Mouse (Mus musculus) embryonic facial prominence, embryonic 11.5 days (tissue): Measurements from ENCODE around the gene 4930442H23Rik. TPM values are rescaled to one million over a fixed set of nuclear protein-coding genes. Genes with fewer than 3 reads are reported as not detected.
"Not testable (repeated sequence)": the region's sequence is repeated elsewhere in the genome, so short reads cannot be mapped to it uniquely, and the experiment has no call there.

Experiments used
- ATAC-seq: fragments of 200-750 bp; cut with Nextera tagmentation; replicated peaks from 2 replicates; pipeline ENCODE4 v1.8.0; 2017; ENCODE audit warnings: low read depth; ENCODE audit not compliant: insufficient number of reproducible peaks, low FRiP score, low TSS enrichment
- DNase-seq: peaks from one replicate; pipeline ENCODE4 v3.0.0-alpha.2; 2015; ENCODE audit warnings: low spot score
- H3K27ac ChIP-seq: fragments of 300-500 bp; sonication (generic); replicated peaks from 2 replicates; pipeline ENCODE4 v1.5.1; 2014; ENCODE audit warnings: mild to moderate bottlenecking, low read depth, low read length, control low read depth
- H3K27me3 ChIP-seq: fragments of 300-500 bp; sonication (generic); 2 replicates; pipeline ENCODE4 v1.6.1; 2014; ENCODE audit warnings: mild to moderate bottlenecking, low read length, moderate library complexity, mixed read lengths; ENCODE audit not compliant: control insufficient read depth, insufficient read depth
- H3K36me3 ChIP-seq: fragments of 300-500 bp; sonication (generic); replicated peaks from 2 replicates; pipeline ENCODE4 v1.6.1; 2014; ENCODE audit warnings: low read depth, mild to moderate bottlenecking, low read length, moderate library complexity, mixed read lengths; ENCODE audit not compliant: control insufficient read depth, insufficient read depth
- H3K4me1 ChIP-seq: fragments of 300-500 bp; sonication (generic); 2 replicates; pipeline ENCODE4 v1.6.1; 2014; ENCODE audit warnings: low read length, mixed read lengths; ENCODE audit not compliant: control insufficient read depth, insufficient read depth
- H3K4me2 ChIP-seq: fragments of 300-500 bp; sonication (generic); 2 replicates; pipeline ENCODE4 v1.6.1; 2014; ENCODE audit warnings: low read depth, mild to moderate bottlenecking, control low read depth, low read length, moderate library complexity
- H3K4me3 ChIP-seq: fragments of 300-500 bp; sonication (generic); 2 replicates; pipeline ENCODE4 v1.5.1; 2014; ENCODE audit warnings: low read depth, low read length, control low read depth
- H3K9ac ChIP-seq: fragments of 300-500 bp; sonication (generic); replicated peaks from 2 replicates; pipeline ENCODE4 v1.6.1; 2014; ENCODE audit warnings: mild to moderate bottlenecking, control low read depth, low read length
- H3K9me3 ChIP-seq: fragments of 300-500 bp; sonication (generic); replicated peaks from 2 replicates; pipeline ENCODE4 v1.6.1; 2016; ENCODE audit warnings: mild to moderate bottlenecking, low read length, inconsistent platforms, mixed read lengths; ENCODE audit not compliant: control insufficient read depth
- WGBS: fragments of 180-500 bp; shearing (Covaris S2); extraction: QIAGEN DNeasy Blood & Tissue Kit; methylation state at CpG from one replicate; pipeline ENCODE4 v1.1.7; 2014; 5-methylcytosine and 5-hydroxymethylcytosine counted together
- polyA plus RNA-seq: library from polyadenylated mRNA; unstranded; fragments of >200 nt; fragmentation: Nextera tagmentation; extraction: Ambion mirVana; gene quantifications from 2 replicates; pipeline ENCODE4 v1.2.1, GENCODE M21; 2014

4930442H23Rik gene
- polyA plus RNA-seq, 1 experiment from 2014 or later = not detected

DNA sequence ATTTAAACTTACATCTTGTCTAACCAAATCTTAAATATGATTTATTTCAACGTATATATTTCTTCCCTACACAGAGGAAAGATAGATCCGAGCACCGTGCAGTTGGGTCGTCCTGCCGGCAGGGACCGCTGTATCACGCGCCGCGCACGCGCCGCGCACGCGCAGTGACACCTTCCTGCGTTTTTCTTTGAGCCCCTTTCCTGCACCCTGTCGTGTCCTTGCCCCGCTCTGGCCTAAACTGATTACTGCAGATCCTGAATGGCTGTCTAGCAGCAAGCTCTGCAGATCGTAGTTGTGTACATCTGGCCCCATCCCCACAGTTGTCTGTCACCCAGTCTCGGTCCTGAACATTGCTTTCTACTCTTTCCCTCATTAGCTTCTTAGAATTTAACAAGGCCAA lies 10.5 kb downstream of the 4930442H23Rik start:
- DNase-seq (peak; percentile 89), ATAC-seq (no peak)
- H3K4me1 ChIP-seq = 0 out of 2 replicates have a peak, but pooled peaks cover 2% of the 10 kb centered on the region
- WGBS = 5% methylated on average over 21 of the region's 21 CpGs
- peak overlapping the region; percentile 71 for H3K27ac ChIP-seq
- H3K9ac ChIP-seq = peak overlapping the region; percentile 46
- no peak overlapping the region for H3K4me3 ChIP-seq
- H3K4me2 ChIP-seq = peak overlapping the region; percentile 13; the same call in 1 of the 2 replicates
- H3K9me3 ChIP-seq = no peaks in the 10 kb centered on the region
- H3K36me3 ChIP-seq = peaks cover 6% of the 10 kb centered on the region
- H3K27me3 ChIP-seq = no peaks in the 10 kb centered on the region

DNA sequence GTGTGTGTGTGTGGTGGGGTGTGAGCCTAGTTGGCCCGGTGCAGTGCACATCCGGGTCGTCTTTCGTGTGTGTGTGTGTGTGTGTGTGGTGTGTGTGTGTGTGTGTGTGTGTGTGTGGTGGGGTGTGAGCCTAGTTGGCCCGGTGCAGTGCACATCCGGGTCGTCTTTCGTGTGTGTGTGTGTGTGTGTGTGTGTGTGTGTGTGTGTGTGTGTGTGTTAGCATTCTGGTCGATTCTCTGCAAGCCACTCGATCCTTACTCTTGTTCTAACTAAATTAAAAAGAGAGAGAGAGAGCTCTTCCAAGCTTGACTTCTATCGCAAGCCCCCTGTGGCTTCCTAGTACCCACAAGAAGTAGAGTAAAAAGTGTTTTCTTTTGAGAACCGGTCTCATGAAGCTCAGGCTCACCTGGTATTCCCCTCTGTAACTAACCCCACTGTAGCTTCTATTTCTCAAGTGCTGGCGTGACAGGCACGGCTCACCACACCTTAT lies 14.2 kb downstream of the 4930442H23Rik start:
- not testable (repeated sequence) for H3K9ac ChIP-seq, H3K4me2 ChIP-seq, H3K4me3 ChIP-seq, H3K9me3 ChIP-seq, H3K27me3 ChIP-seq, H3K4me1 ChIP-seq, H3K27ac ChIP-seq, ATAC-seq, H3K36me3 ChIP-seq, DNase-seq
- 42% methylated on average over 13 of the region's 14 CpGs for WGBS

DNA sequence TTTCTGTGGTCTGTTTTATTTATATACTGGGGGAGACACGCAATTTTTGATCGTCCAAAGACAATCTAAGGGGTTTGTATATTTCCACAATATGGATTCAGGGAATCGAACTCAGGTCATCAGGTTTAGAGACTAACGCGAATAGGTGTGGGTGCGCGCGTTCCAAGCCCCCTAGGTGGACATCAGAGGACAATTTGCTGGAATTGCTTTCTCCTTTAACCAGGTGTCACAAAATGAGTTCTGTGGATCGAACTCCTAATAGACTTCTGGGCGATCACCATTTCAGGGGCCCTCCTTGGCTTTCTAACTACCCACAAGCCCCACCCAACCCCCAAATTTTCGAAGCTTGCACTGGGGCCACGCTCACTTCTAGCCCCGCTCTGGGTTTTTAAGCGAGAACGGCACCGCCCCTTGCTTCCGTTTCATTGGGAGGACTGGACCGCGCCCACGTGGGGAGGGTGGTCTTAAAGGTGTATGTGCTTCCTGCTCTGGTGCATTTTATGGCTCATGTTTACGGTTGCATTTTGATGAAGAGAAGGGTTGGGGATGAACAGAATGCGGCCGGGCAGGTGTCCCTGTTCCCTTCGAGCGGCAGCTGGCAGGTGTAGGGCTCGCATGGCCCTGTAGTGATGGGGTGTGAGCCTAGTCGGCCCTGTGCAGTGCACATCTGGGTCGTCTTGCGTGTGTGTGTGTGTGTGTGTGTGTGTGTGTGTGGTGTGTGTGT lies 15.0 kb downstream of the 4930442H23Rik start:
- H3K4me3 ChIP-seq = peak overlapping the region; percentile 96
- peak overlapping the region; percentile 55 for H3K4me2 ChIP-seq
- 4% methylated on average over 29 of the region's 29 CpGs for WGBS
- H3K36me3 ChIP-seq = no peaks in the 10 kb centered on the region; the same call in 1 of the 2 replicates
- peaks cover 2% of the 10 kb centered on the region; the same call in 1 of the 2 replicates for H3K4me1 ChIP-seq
- 0 out of 2 replicates have a peak, but pooled peaks have one; percentile 16 for ATAC-seq
- H3K27ac ChIP-seq = peak overlapping the region; percentile 36; the same call in 1 of the 2 replicates
- peak overlapping the region; percentile 48 for H3K9ac ChIP-seq
- DNase-seq = peak; percentile 87
- no peaks in the 10 kb centered on the region for H3K9me3 ChIP-seq
- H3K27me3 ChIP-seq = no peaks in the 10 kb centered on the region

DNA sequence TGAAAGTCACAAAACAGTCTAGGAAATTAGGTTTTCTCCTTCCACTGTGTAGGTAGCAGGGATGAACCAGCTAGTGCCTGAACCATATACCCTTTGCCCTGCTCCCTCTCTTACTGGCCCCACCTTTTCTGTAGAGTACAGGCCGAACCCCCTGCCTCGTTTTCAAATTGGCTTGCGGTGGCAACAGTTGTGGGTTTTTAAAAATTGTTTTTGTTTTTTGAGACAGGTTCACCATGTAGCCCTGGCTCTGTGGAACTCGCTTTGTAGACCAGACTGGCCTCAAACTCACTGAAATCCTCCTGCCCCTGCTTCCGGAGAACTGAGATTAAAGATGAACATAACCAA lies 15.6 kb downstream of the 4930442H23Rik start:
- DNase-seq = no peak
- no peaks in the 10 kb centered on the region; the same call in 1 of the 2 replicates for H3K36me3 ChIP-seq
- peak overlapping the region; percentile 96 for H3K4me3 ChIP-seq
- no peaks in the 10 kb centered on the region for H3K27me3 ChIP-seq
- H3K9me3 ChIP-seq = no peaks in the 10 kb centered on the region
- peak overlapping the region; percentile 36; the same call in 1 of the 2 replicates for H3K27ac ChIP-seq
- no peak overlapping the region for H3K9ac ChIP-seq
- H3K4me1 ChIP-seq = peaks cover 2% of the 10 kb centered on the region; the same call in 1 of the 2 replicates
- H3K4me2 ChIP-seq = peak overlapping the region; percentile 55
- peak; percentile 64 for ATAC-seq
- WGBS = 8% methylated on average over 5 of the region's 5 CpGs

DNA sequence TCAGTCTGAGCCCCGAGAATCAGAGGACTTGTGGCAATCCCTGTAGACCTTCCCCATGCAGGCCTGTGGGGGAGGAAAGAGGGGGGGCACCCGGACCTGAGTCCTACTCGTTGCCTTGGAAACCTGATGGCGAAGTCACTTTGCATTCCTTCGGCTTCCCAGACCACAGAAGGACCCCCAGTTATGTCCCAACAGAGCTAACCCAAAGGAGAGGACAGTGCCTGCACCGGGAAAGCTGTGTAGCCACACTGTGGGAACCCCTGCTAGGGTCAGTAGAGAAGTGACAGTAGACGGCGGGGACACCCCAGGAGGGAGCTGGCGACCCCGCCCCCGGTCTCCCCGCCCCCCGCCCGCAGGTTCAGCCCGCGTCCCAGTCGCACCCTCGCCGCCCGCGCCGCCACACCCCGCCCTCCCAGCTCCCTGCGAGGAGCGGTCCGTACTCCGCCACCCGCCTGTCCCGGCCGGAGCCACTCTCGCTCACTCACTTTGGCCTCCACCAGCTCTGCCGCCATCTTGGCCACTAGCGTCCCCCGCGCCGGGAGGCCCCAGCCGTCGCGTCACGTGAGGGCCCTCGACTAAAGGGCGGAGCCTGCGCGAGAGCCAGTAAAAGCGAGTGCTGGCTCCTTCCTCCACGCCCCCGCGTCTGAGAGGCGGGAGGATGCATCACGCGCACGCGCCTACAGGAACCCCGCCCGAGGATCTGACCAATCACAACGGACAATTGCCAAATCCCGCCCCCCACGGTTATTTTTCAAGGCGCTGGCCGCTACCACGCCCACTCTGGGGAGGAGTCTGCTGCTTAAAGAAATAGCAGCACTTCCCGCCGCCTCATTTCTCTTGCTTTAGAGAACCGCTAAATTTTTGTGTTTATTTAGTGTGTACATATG lies 16.2 kb downstream of the 4930442H23Rik start, which contains the start of gene Pias4:
Gene Pias4, minus strand, starts transcription at position 724 of the 887 bp plus-strand sequence.
- Histone ChIP-seq H3K9ac (peak within 1 kb of the TSS; percentile 86), H3K4me1 (peaks cover 2% of the 10 kb centered on the region; the same call in 1 of the 2 replicates), H3K36me3 (no peaks in the 10 kb centered on the region; the same call in 1 of the 2 replicates), H3K27ac (peak within 1 kb of the TSS; percentile 36; the same call in 1 of the 2 replicates), H3K9me3 (no peaks in the 10 kb centered on the region), H3K4me2 (peak within 1 kb of the TSS; percentile 81), H3K4me3 (peak within 1 kb of the TSS; percentile 96), H3K27me3 (no peaks in the 10 kb centered on the region)
- peak; percentile 65 for ATAC-seq
- WGBS = under 1% methylated on average over 55 of the region's 64 CpGs
- peak; percentile 100 for DNase-seq

DNA sequence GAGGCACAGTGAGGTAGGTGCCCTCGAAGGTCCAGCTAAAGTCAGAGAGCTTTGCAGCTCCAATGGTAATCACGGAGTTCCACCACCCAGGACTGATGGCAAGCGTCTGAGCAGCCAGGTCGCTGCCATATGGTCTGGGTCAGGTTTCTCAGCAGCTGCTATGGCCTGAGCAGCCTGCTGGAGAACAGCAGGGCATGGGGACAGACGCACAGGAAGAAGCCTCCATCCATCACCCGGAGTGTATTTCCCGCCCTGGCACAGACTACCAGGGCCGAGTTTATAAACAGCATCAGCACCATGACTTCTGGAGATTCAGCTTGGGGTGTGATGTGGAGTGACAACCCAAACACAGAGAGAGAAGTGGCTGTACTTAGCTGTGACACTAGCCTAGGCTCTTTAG lies 18.5 kb downstream of the 4930442H23Rik start:
- no peak overlapping the region for H3K27ac ChIP-seq
- no peak for DNase-seq
- no peak for ATAC-seq
- H3K36me3 ChIP-seq = peaks cover 3% of the 10 kb centered on the region
- H3K9me3 ChIP-seq = no peaks in the 10 kb centered on the region
- no peak overlapping the region for H3K9ac ChIP-seq
- 82% methylated on average over 8 of the region's 8 CpGs for WGBS
- no peak overlapping the region for H3K4me3 ChIP-seq
- no peaks in the 10 kb centered on the region for H3K27me3 ChIP-seq
- H3K4me1 ChIP-seq = peaks cover 2% of the 10 kb centered on the region; the same call in 1 of the 2 replicates
- no peak overlapping the region for H3K4me2 ChIP-seq

DNA sequence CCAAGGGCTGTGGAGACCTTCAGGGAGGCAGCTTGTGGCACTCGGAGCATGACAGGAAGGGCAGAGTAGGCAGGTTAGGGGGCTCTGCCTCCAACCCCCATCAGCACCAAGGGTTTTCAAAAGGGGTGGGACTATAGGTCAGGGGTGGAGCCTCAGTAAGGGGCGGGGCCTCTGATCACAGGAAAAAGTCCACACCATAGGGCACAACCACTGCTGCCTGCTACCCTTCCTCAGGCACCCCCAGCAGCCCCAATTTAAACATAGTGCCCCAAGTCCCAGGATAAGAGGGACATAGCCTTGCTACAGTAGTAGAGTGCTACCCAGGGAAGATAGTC lies 21.4 kb downstream of the 4930442H23Rik start:
- H3K27ac ChIP-seq = no peak overlapping the region

More for the DNA sequence above, 21.4 kb downstream of the 4930442H23Rik start:
- peaks cover 2% of the 10 kb centered on the region; the same call in 1 of the 2 replicates for H3K4me1 ChIP-seq
- ATAC-seq (no peak), DNase-seq (no peak)
- H3K9me3 ChIP-seq = no peaks in the 10 kb centered on the region
- no peak overlapping the region for H3K4me3 ChIP-seq
- H3K4me2 ChIP-seq = no peak overlapping the region
- H3K9ac ChIP-seq = no peak overlapping the region
- peaks cover 3% of the 10 kb centered on the region for H3K36me3 ChIP-seq
- 69% methylated on average over 2 of the region's 2 CpGs for WGBS
- no peaks in the 10 kb centered on the region for H3K27me3 ChIP-seq
